Mouse (Mus musculus): ENCODE measurements around the gene Plcd3. TPM values are rescaled to one million over a fixed set of nuclear protein-coding genes. Genes with fewer than 3 reads are reported as not detected.

Plcd3 gene
- total and polyA plus RNA-seq, 2 experiments from 2014 or later = 4.7 to 9.4 TPM

- peaks cover 9% of the 10 kb centered on the region; the same call in 1 of the 2 replicates for H3K36me3 ChIP-seq (ENCODE audit: insufficient read depth, low read length)
- no peak overlapping the region for H3K4me2 ChIP-seq (ENCODE audit: low read depth, low read length, poor library complexity, severe bottlenecking)
- H3K9ac ChIP-seq (replicated peaks; ENCODE audit: low read length, poor library complexity, severe bottlenecking) = no peak overlapping the region
- no peak overlapping the region for H3K27ac ChIP-seq (ENCODE audit: low read depth, low read length)
- H3K4me1 ChIP-seq (ENCODE audit: insufficient read depth, low read length) = peaks cover 5% of the 10 kb centered on the region; the same call in 1 of the 2 replicates
- no peak overlapping the region for H3K4me3 ChIP-seq (ENCODE audit: low read depth, low read length)
- ATAC-seq (ENCODE audit: low FRiP score) = no peak
- H3K27me3 ChIP-seq (ENCODE audit: insufficient read depth, low read length) = peaks cover under 1% of the 10 kb centered on the region; the same call in 1 of the 2 replicates
- 25% methylated on average over 10 of the region's 10 CpGs for WGBS
- TF ChIP-seq CTCF (IDR thresholded peaks at IDR 0.05) = no peak
- H3K9me3 ChIP-seq (ENCODE audit: low read length) = no peaks in the 10 kb centered on the region
- DNase-seq (ENCODE audit: low spot score) = no peak
These were observed 26.6 kb downstream of the Plcd3 start for GRCm38 (mm10) chr11:103074796-103075323.

GRCm38 (mm10) chr11:103074121-103074650 lies 27.3 kb downstream of the Plcd3 start:
- DNase-seq (ENCODE audit: low spot score) (no peak), ATAC-seq (ENCODE audit: low FRiP score) (no peak)
- Histone ChIP-seq H3K4me1 (ENCODE audit: insufficient read depth, low read length) (peaks cover 5% of the 10 kb centered on the region; the same call in 1 of the 2 replicates), H3K9ac (replicated peaks; ENCODE audit: low read length, poor library complexity, severe bottlenecking) (no peak overlapping the region), H3K27me3 (ENCODE audit: insufficient read depth, low read length) (no peaks in the 10 kb centered on the region), H3K27ac (ENCODE audit: low read depth, low read length) (no peak overlapping the region), H3K9me3 (ENCODE audit: low read length) (no peaks in the 10 kb centered on the region), H3K36me3 (ENCODE audit: insufficient read depth, low read length) (peaks cover 14% of the 10 kb centered on the region; the same call in 1 of the 2 replicates), H3K4me3 (ENCODE audit: low read depth, low read length) (no peak overlapping the region), H3K4me2 (ENCODE audit: low read depth, low read length, poor library complexity, severe bottlenecking) (no peak overlapping the region)
- 58% methylated on average over 10 of the region's 10 CpGs for WGBS
- TF ChIP-seq CTCF (IDR thresholded peaks at IDR 0.05) = no peak

- Histone ChIP-seq H3K4me3 (ENCODE audit: low read depth, low read length) (no peak overlapping the region), H3K9me3 (ENCODE audit: low read length) (no peaks in the 10 kb centered on the region), H3K27ac (ENCODE audit: low read depth, low read length) (no peak overlapping the region), H3K4me2 (ENCODE audit: low read depth, low read length, poor library complexity, severe bottlenecking) (no peak overlapping the region), H3K27me3 (ENCODE audit: insufficient read depth, low read length) (no peaks in the 10 kb centered on the region), H3K9ac (replicated peaks; ENCODE audit: low read length, poor library complexity, severe bottlenecking) (no peak overlapping the region), H3K4me1 (ENCODE audit: insufficient read depth, low read length) (peaks cover 5% of the 10 kb centered on the region; the same call in 1 of the 2 replicates), H3K36me3 (ENCODE audit: insufficient read depth, low read length) (peaks cover 15% of the 10 kb centered on the region; the same call in 1 of the 2 replicates)
- DNase-seq (ENCODE audit: low spot score) (no peak), ATAC-seq (ENCODE audit: low FRiP score) (no peak)
- TF ChIP-seq CTCF (IDR thresholded peaks at IDR 0.05) = no peak
- 80% methylated on average over 7 of the region's 7 CpGs for WGBS
These were observed 27.8 kb downstream of the Plcd3 start for GRCm38 (mm10) chr11:103073671-103074070.

GRCm38 (mm10) chr11:103070322-103070880 lies 31.1 kb downstream of the Plcd3 start:
- Histone ChIP-seq H3K27me3 (ENCODE audit: insufficient read depth, low read length) (no peaks in the 10 kb centered on the region), H3K9ac (replicated peaks; ENCODE audit: low read length, poor library complexity, severe bottlenecking) (no peak overlapping the region), H3K4me1 (ENCODE audit: insufficient read depth, low read length) (peaks cover 5% of the 10 kb centered on the region; the same call in 1 of the 2 replicates), H3K4me2 (ENCODE audit: low read depth, low read length, poor library complexity, severe bottlenecking) (no peak overlapping the region), H3K36me3 (ENCODE audit: insufficient read depth, low read length) (peaks cover 37% of the 10 kb centered on the region), H3K9me3 (ENCODE audit: low read length) (no peaks in the 10 kb centered on the region), H3K4me3 (ENCODE audit: low read depth, low read length) (no peak overlapping the region), H3K27ac (ENCODE audit: low read depth, low read length) (no peak overlapping the region; the same call in 1 of the 2 replicates)
- no peak for TF ChIP-seq CTCF (IDR thresholded peaks at IDR 0.05)
- no peak for ATAC-seq (ENCODE audit: low FRiP score)
- DNase-seq (ENCODE audit: low spot score) = no peak
- whole genome bisulfite sequencing = 89% methylated on average over 10 of the region's 10 CpGs

GRCm38 (mm10) chr11:103069731-103070130 lies 31.7 kb downstream of the Plcd3 start:
- no peak overlapping the region for H3K27ac ChIP-seq (ENCODE audit: low read depth, low read length)
- no peak overlapping the region for H3K9ac ChIP-seq (replicated peaks; ENCODE audit: low read length, poor library complexity, severe bottlenecking)
- no peak for TF ChIP-seq CTCF (IDR thresholded peaks at IDR 0.05)
- H3K36me3 ChIP-seq (ENCODE audit: insufficient read depth, low read length) = peaks cover 42% of the 10 kb centered on the region
- WGBS = 96% methylated on average over 2 of the region's 2 CpGs
- ATAC-seq (ENCODE audit: low FRiP score) (no peak), DNase-seq (ENCODE audit: low spot score) (no peak)
- peaks cover 4% of the 10 kb centered on the region; the same call in 1 of the 2 replicates for H3K4me1 ChIP-seq (ENCODE audit: insufficient read depth, low read length)
- H3K27me3 ChIP-seq (ENCODE audit: insufficient read depth, low read length) = no peaks in the 10 kb centered on the region
- no peak overlapping the region for H3K4me2 ChIP-seq (ENCODE audit: low read depth, low read length, poor library complexity, severe bottlenecking)
- H3K4me3 ChIP-seq (ENCODE audit: low read depth, low read length) = no peak overlapping the region
- no peaks in the 10 kb centered on the region for H3K9me3 ChIP-seq (ENCODE audit: low read length)

GRCm38 (mm10) chr11:103068884-103069283 lies 32.6 kb downstream of the Plcd3 start:
- no peak for ATAC-seq (ENCODE audit: low FRiP score)
- no peaks in the 10 kb centered on the region for H3K27me3 ChIP-seq (ENCODE audit: insufficient read depth, low read length)
- H3K4me3 ChIP-seq (ENCODE audit: low read depth, low read length) = no peak overlapping the region
- H3K4me1 ChIP-seq (ENCODE audit: insufficient read depth, low read length) = no peaks in the 10 kb centered on the region
- no peak for DNase-seq (ENCODE audit: low spot score)
- H3K27ac ChIP-seq (ENCODE audit: low read depth, low read length) = no peak overlapping the region
- H3K9me3 ChIP-seq (ENCODE audit: low read length) = no peaks in the 10 kb centered on the region
- H3K9ac ChIP-seq (replicated peaks; ENCODE audit: low read length, poor library complexity, severe bottlenecking) = no peak overlapping the region
- H3K4me2 ChIP-seq (ENCODE audit: low read depth, low read length, poor library complexity, severe bottlenecking) = no peak overlapping the region
- WGBS = 93% methylated on average over 11 of the region's 11 CpGs
- no peak for TF ChIP-seq CTCF (IDR thresholded peaks at IDR 0.05)
- H3K36me3 ChIP-seq (ENCODE audit: insufficient read depth, low read length) = peaks cover 50% of the 10 kb centered on the region

All from midbrain, postnatal 0 days (tissue).